ENCODE assay signal across 18 mouse cellular contexts in genomic region chr7:28816920-28817319, GRCm38 (mm10). TPM values are rescaled to one million over a fixed set of nuclear protein-coding genes. Genes with fewer than 3 reads are reported as not detected.
DNase-seq lines count a peak whose midpoint lies in the region; ATAC-seq and TF ChIP-seq lines count a peak whose summit lies in the region.
"Had no signal": no experiment of that assay in that cellular context is flagged by ENCODE, and none has a peak within 500 bp of the region (broad histone marks: within the 10 kb centered on the region; RNA-seq: fewer than 3 reads in every experiment).

No protein-coding gene starts in this region.

- intact Hi-C loops in heart, postnatal 25 days (cut with DNase I): no loop called here

- TF ChIP-seq CTCF in G1E (IDR thresholded peaks at IDR 0.05; ENCODE audit: low read depth, low read length): no peak

- no peak for DNase-seq in heart, postnatal 25 days (ENCODE audit: low spot score)
- DNase-seq in midbrain, embryonic 10.5 days (ENCODE audit: low spot score): no peak
- DNase-seq in midbrain, embryonic 11.5 days (ENCODE audit: low spot score, missing footprints): no peak
- DNase-seq in G1E (ENCODE audit: low spot score): no peak
- peak; percentile 25 for DNase-seq in induced T-regulatory cell, adult 2 months (ENCODE audit: low read depth)
- DNase-seq in gastrocnemius, adult 8-10 months (ENCODE audit: low spot score in 2 of 2): no peak
- DNase-seq in urinary bladder, postnatal 25 days (ENCODE audit: low spot score): no peak
- DNase-seq: adrenal gland, postnatal 10 days; cerebellum, adult 2 months; thymus, postnatal 4 days had no signal

- no peak overlapping the region for H3K27ac ChIP-seq in heart, embryonic 13.5 days (replicated peaks)
- no peak overlapping the region for H3K27ac ChIP-seq in midbrain, embryonic 10.5 days (replicated peaks)
- no peak overlapping the region for H3K27ac ChIP-seq in midbrain, embryonic 11.5 days (ENCODE audit: low read depth, low read length)
- H3K27ac ChIP-seq: lung, embryonic 15.5 days; neural tube, embryonic 15.5 days had no signal

- WGBS in heart, embryonic 13.5 days: 92% methylated on average over 10 of the region's 10 CpGs
- WGBS in midbrain, embryonic 10.5 days: 97% methylated on average over 10 of the region's 10 CpGs
- 93% methylated on average over 10 of the region's 10 CpGs for WGBS in midbrain, embryonic 11.5 days

- H3K4me2 ChIP-seq in heart, embryonic 13.5 days: no peak overlapping the region
- no peak overlapping the region for H3K4me2 ChIP-seq in midbrain, embryonic 11.5 days
- H3K4me2 ChIP-seq: lung, embryonic 15.5 days; neural tube, embryonic 15.5 days had no signal

- H3K36me3 ChIP-seq in heart, embryonic 13.5 days: peaks cover 100% of the 10 kb centered on the region
- H3K36me3 ChIP-seq in midbrain, embryonic 10.5 days: peaks cover 99% of the 10 kb centered on the region
- H3K36me3 ChIP-seq in midbrain, embryonic 11.5 days (ENCODE audit: control insufficient read depth, insufficient read depth, low read length): peaks cover 76% of the 10 kb centered on the region
- H3K36me3 ChIP-seq in G1E (replicated peaks): peaks cover 99% of the 10 kb centered on the region

- H3K4me3 ChIP-seq in heart, embryonic 13.5 days: no peak overlapping the region
- peak overlapping the region; percentile 21; the same call in 1 of the 2 replicates for H3K4me3 ChIP-seq in midbrain, embryonic 10.5 days
- H3K4me3 ChIP-seq in midbrain, embryonic 11.5 days (ENCODE audit: low read depth, low read length): no peak overlapping the region
- H3K4me3 ChIP-seq in G1E (ENCODE audit: low read depth, low read length): peak overlapping the region; percentile 69
- H3K4me3 ChIP-seq: lung, embryonic 15.5 days; neural tube, embryonic 15.5 days had no signal

- no peaks in the 10 kb centered on the region for H3K27me3 ChIP-seq in heart, embryonic 13.5 days (replicated peaks)
- no peaks in the 10 kb centered on the region for H3K27me3 ChIP-seq in midbrain, embryonic 10.5 days (ENCODE audit: low read depth, poor library complexity, severe bottlenecking)
- H3K27me3 ChIP-seq in midbrain, embryonic 11.5 days (ENCODE audit: control insufficient read depth, insufficient read depth, low read length): no peaks in the 10 kb centered on the region
- no peaks in the 10 kb centered on the region for H3K27me3 ChIP-seq in G1E (ENCODE audit: insufficient read depth, low read length)
- H3K27me3 ChIP-seq: lung, embryonic 15.5 days; neural tube, embryonic 15.5 days had no signal

- H3K4me1 ChIP-seq in heart, embryonic 13.5 days: peaks cover 96% of the 10 kb centered on the region
- H3K4me1 ChIP-seq in midbrain, embryonic 10.5 days: peaks cover 98% of the 10 kb centered on the region
- H3K4me1 ChIP-seq in midbrain, embryonic 11.5 days (ENCODE audit: control insufficient read depth, insufficient read depth, low read length): peaks cover 48% of the 10 kb centered on the region
- H3K4me1 ChIP-seq in G1E (ENCODE audit: insufficient read depth, low read depth, low read length): peaks cover 97% of the 10 kb centered on the region

- no peaks in the 10 kb centered on the region for H3K9me3 ChIP-seq in heart, embryonic 13.5 days
- no peaks in the 10 kb centered on the region for H3K9me3 ChIP-seq in midbrain, embryonic 10.5 days (replicated peaks)
- no peaks in the 10 kb centered on the region for H3K9me3 ChIP-seq in midbrain, embryonic 11.5 days (ENCODE audit: control insufficient read depth, low read length)
- H3K9me3 ChIP-seq in G1E (replicated peaks): no peaks in the 10 kb centered on the region
- H3K9me3 ChIP-seq: lung, embryonic 15.5 days; neural tube, embryonic 15.5 days had no signal

- peak overlapping the region; percentile 56 for H3K9ac ChIP-seq in heart, embryonic 13.5 days
- H3K9ac ChIP-seq in midbrain, embryonic 11.5 days (ENCODE audit: low read length): no peak overlapping the region
- H3K9ac ChIP-seq: lung, embryonic 15.5 days; neural tube, embryonic 15.5 days had no signal

- ATAC-seq in heart, embryonic 13.5 days (ENCODE audit: extremely low read depth, insufficient number of reproducible peaks, low FRiP score, low TSS enrichment): no peak
- ATAC-seq in midbrain, embryonic 11.5 days (ENCODE audit: low FRiP score): no peak
- no peak for ATAC-seq in G1E (ENCODE audit: extremely low read depth, insufficient number of reproducible peaks, low FRiP score, poor library complexity, severe bottlenecking)
- ATAC-seq: forebrain, embryonic 14.5 days had no signal

RNA-seq across cellular contexts. Expression of gene Ech1, which starts 8.1 kb away (rescaled TPM):
- 169 and 182 TPM in 2 replicates for polyA plus RNA-seq in heart, embryonic 13.5 days (2015; fragmentation: Nextera tagmentation; extraction: Ambion mirVana)
- 1,000 to 10,000 TPM; 1,337 to 1,520 TPM for total RNA-seq in heart, postnatal 25 days (2021)
- 85.1 and 94.5 TPM in 2 replicates for polyA plus RNA-seq in midbrain, embryonic 10.5 days (2016; fragmentation: Nextera tagmentation; extraction: Ambion mirVana)
- 80.5 and 81.7 TPM in 2 replicates for polyA plus RNA-seq in midbrain, embryonic 11.5 days (2014; fragmentation: Nextera tagmentation; extraction: Ambion mirVana)
- total RNA-seq in G1E (2014; fragmentation: Nextera tagmentation) (102 and 127 TPM in 2 replicates), G1E (2017) (78.5 and 94.3 TPM in 2 replicates)
- polyA plus RNA-seq in G1E (2012): 12.9 and 33.1 TPM in 2 replicates
- 100 to 1,000 TPM; 222 to 343 (median 237) TPM for total RNA-seq in gastrocnemius, adult 8-10 months (2022)

RNA-seq across cellular contexts. Expression of gene Hnrnpl, which starts 8.6 kb away (rescaled TPM):
- polyA plus RNA-seq in heart, embryonic 13.5 days (2015; fragmentation: Nextera tagmentation; extraction: Ambion mirVana): 168 TPM in 2 replicates
- total RNA-seq in heart, postnatal 25 days (2021): 100 to 1,000 TPM; 225 to 270 TPM
- polyA plus RNA-seq in midbrain, embryonic 10.5 days (2016; fragmentation: Nextera tagmentation; extraction: Ambion mirVana): 279 and 293 TPM in 2 replicates
- polyA plus RNA-seq in midbrain, embryonic 11.5 days (2014; fragmentation: Nextera tagmentation; extraction: Ambion mirVana): 331 and 342 TPM in 2 replicates
- 442 and 470 TPM in 2 replicates for total RNA-seq in G1E (2014; fragmentation: Nextera tagmentation)
- total RNA-seq in G1E (2017): 251 and 279 TPM in 2 replicates
- polyA plus RNA-seq in G1E (2012): 430 and 529 TPM in 2 replicates
- 100 to 1,000 TPM; 105 to 116 (median 109) TPM for total RNA-seq in gastrocnemius, adult 8-10 months (2022)

RNA-seq across cellular contexts. Expression of gene Lgals4, which starts 16.7 kb away (rescaled TPM):
- polyA plus RNA-seq in heart, embryonic 13.5 days (2015; fragmentation: Nextera tagmentation; extraction: Ambion mirVana): 4.3 and 5.6 TPM in 2 replicates
- total RNA-seq in heart, postnatal 25 days (2021): 10 to 100 TPM; 28.9 to 30.7 TPM
- polyA plus RNA-seq in midbrain, embryonic 10.5 days (2016; fragmentation: Nextera tagmentation; extraction: Ambion mirVana): 3.1 and 3.7 TPM in 2 replicates
- polyA plus RNA-seq in midbrain, embryonic 11.5 days (2014; fragmentation: Nextera tagmentation; extraction: Ambion mirVana): 1.3 and 1.7 TPM in 2 replicates
- total RNA-seq in G1E (2014; fragmentation: Nextera tagmentation) (0.87 and 3.0 TPM in 2 replicates), G1E (2017) (1.9 and 3.4 TPM in 2 replicates)
- 0.22 and 0.68 TPM in 2 replicates for polyA plus RNA-seq in G1E (2012)
- 1 to 10 TPM in 3 of 4 experiments, under 1 TPM in 1; 0.58 to 1.6 (median 1.4) TPM for total RNA-seq in gastrocnemius, adult 8-10 months (2022)

RNA-seq across cellular contexts. Expression of gene Rinl, which starts 28.2 kb away (rescaled TPM):
- polyA plus RNA-seq in heart, embryonic 13.5 days (2015; fragmentation: Nextera tagmentation; extraction: Ambion mirVana): 2.7 and 3.6 TPM in 2 replicates
- total RNA-seq in heart, postnatal 25 days (2021): 1 to 10 TPM; 1.5 to 2.2 TPM
- polyA plus RNA-seq in midbrain, embryonic 10.5 days (2016; fragmentation: Nextera tagmentation; extraction: Ambion mirVana): 3.5 and 4.0 TPM in 2 replicates
- polyA plus RNA-seq in midbrain, embryonic 11.5 days (2014; fragmentation: Nextera tagmentation; extraction: Ambion mirVana): 1.9 and 2.5 TPM in 2 replicates
- total RNA-seq in G1E (2014; fragmentation: Nextera tagmentation): 1.8 TPM in 1 of 2 replicates, not detected in the other
- 1.2 and 1.4 TPM in 2 replicates for total RNA-seq in G1E (2017)
- 1.4 and 1.8 TPM in 2 replicates for polyA plus RNA-seq in G1E (2012)
- total RNA-seq in gastrocnemius, adult 8-10 months (2022): under 1 TPM in 3 of 4 experiments, not detected in 1; 0.27 to 0.70 (median 0.56) TPM

RNA-seq across cellular contexts. Expression of gene Lgals7, which starts 46.7 kb away (rescaled TPM):
- polyA plus RNA-seq in heart, embryonic 13.5 days (2015; fragmentation: Nextera tagmentation; extraction: Ambion mirVana): 1.5 and 1.6 TPM in 2 replicates
- 1 to 10 TPM; 1.8 to 1.9 TPM for total RNA-seq in heart, postnatal 25 days (2021)
- polyA plus RNA-seq in midbrain, embryonic 10.5 days (2016; fragmentation: Nextera tagmentation; extraction: Ambion mirVana): 0.62 and 0.85 TPM in 2 replicates
- polyA plus RNA-seq in midbrain, embryonic 11.5 days (2014; fragmentation: Nextera tagmentation; extraction: Ambion mirVana): 0.97 and 1.4 TPM in 2 replicates
- total RNA-seq in G1E (2014; fragmentation: Nextera tagmentation): 3.0 TPM in 1 of 2 replicates, not detected in the other
- total RNA-seq in G1E (2017): 0.27 and 0.76 TPM in 2 replicates
- polyA plus RNA-seq in G1E (2012): 0.49 and 0.68 TPM in 2 replicates
- total RNA-seq in gastrocnemius, adult 8-10 months (2022): not detected
- total RNA-seq: granulocyte monocyte progenitor cell, adult 5-6 weeks; layer of hippocampus, postnatal 36 days; liver, adult 2 months; monocyte, adult 5-6 weeks had no signal
- polyA plus RNA-seq: cerebellum, adult 2 months; liver, adult 2 months had no signal

Comparison
In these comparisons a context has a peak if more than half of its experiments do, and no peak if none do; other contexts are left out.
1. H3K4me3 ChIP-seq: peak in midbrain, embryonic 10.5 days (single experiment) and G1E (single experiment); none in heart, embryonic 13.5 days (single experiment) and midbrain, embryonic 11.5 days (single experiment).